Mouse (Mus musculus) kidney, adult 2 months (tissue): Measurements from ENCODE around the gene Oscp1.

ENCODE experiments used
- CTCF ChIP-seq: fragments of 200-500 bp; conservative IDR thresholded peaks from 2 replicates; pipeline ENCODE4 v1.5.1; 2011; ENCODE audit warnings: low read depth, mild to moderate bottlenecking, control low read depth, low read length, moderate library complexity, mixed read lengths; ENCODE audit not compliant: insufficient read depth, insufficient read length
- POLR2A ChIP-seq: fragments of 200-500 bp; IDR thresholded peaks from one replicate; pipeline ENCODE4 v1.6.1; 2011; ENCODE audit warnings: low read depth, low read length, control low read depth

DNA sequence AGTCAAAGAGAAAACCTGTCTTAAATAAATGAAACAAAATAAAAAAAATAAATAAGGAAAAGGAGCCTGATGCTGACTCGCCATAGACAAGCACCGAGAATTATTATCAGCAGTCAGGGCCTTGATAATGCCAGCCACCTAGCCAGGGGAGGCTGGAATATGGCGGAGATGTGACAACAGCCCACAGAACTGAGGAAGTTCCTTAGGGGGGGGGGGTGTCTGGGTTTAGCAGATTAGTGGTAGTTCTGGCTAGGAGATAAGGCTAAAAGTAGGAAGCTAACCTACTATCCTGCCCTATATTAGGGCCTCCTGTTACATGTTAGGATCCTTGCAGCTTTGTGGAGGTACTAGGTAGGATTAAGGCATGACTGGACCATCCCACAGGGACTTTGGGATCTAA is 30.4 kb upstream of the Oscp1 start:
- no peak for TF ChIP-seq POLR2A
- no peak for TF ChIP-seq CTCF
